Mouse (Mus musculus) midbrain, embryonic 12.5 days (tissue): ENCODE results near the gene Hcrtr1. TPM values are rescaled to one million over a fixed set of nuclear protein-coding genes. Genes with fewer than 3 reads are reported as not detected.

Experiments used
- ATAC-seq: fragments of 200-750 bp; cut with Nextera tagmentation; 2 replicates; pipeline ENCODE4 v1.8.0; 2017; ENCODE audit warnings: low read depth, moderate TSS enrichment, moderate library complexity; ENCODE audit not compliant: low FRiP score
- H3K27ac ChIP-seq: fragments of 300-500 bp; sonication (generic); replicated peaks from 2 replicates; pipeline ENCODE4 v1.5.1; 2016; ENCODE audit warnings: mild to moderate bottlenecking
- H3K27me3 ChIP-seq: fragments of 300-500 bp; sonication (generic); 2 replicates; pipeline ENCODE4 v1.6.1; 2016; ENCODE audit warnings: mild to moderate bottlenecking
- H3K36me3 ChIP-seq: fragments of 300-500 bp; sonication (generic); 2 replicates; pipeline ENCODE4 v1.6.1; 2016
- H3K4me1 ChIP-seq: fragments of 300-500 bp; sonication (generic); 2 replicates; pipeline ENCODE4 v1.6.1; 2016
- H3K4me2 ChIP-seq: fragments of 300-500 bp; sonication (generic); replicated peaks from 2 replicates; pipeline ENCODE4 v1.6.1; 2016; ENCODE audit warnings: mild to moderate bottlenecking, moderate library complexity
- H3K4me3 ChIP-seq: fragments of 300-500 bp; sonication (generic); 2 replicates; pipeline ENCODE4 v1.5.1; 2016; ENCODE audit warnings: mild to moderate bottlenecking
- H3K9ac ChIP-seq: fragments of 300-500 bp; sonication (generic); replicated peaks from 2 replicates; pipeline ENCODE4 v1.6.1; 2016; ENCODE audit warnings: mild to moderate bottlenecking, moderate library complexity
- H3K9me3 ChIP-seq: fragments of 300-500 bp; sonication (generic); 2 replicates; pipeline ENCODE4 v1.6.1; 2016; ENCODE audit warnings: mild to moderate bottlenecking
- WGBS: fragments of 180-500 bp; shearing (Covaris S2); methylation state at CpG from one replicate; pipeline ENCODE4 v1.1.7; 2016; 5-methylcytosine and 5-hydroxymethylcytosine counted together
- polyA plus RNA-seq: library from polyadenylated mRNA; unstranded; fragments of >200 nt; fragmentation: Nextera tagmentation; extraction: Ambion mirVana; gene quantifications from 2 replicates; pipeline ENCODE4 v1.2.1, GENCODE M21; 2016

Gene Hcrtr1
- polyA plus RNA-seq, 1 experiment from 2014 or later: 0.48 TPM

DNA sequence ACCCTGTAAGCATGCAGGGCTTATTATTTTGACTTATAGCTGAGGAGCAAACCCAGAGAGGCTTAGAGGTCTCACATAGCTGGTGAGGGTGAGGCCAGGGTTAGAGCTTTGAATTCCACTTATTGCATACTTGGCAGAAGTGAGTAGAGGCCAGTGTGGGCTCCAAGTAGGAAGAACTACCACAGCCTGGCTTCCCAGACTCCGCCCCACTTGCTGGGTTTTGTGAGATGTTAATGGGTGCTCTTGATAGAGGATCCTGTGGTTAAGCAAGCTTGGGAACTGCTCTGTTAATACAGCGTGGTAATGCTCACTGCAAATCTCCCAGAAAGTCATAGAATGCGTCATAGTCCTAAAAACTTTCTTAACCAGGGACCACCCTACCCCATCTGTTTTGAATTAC is 30.2 kb downstream of the Hcrtr1 start:
- Histone ChIP-seq H3K36me3 (0 out of 2 replicates have a peak, but pooled peaks cover 7% of the 10 kb centered on the region), H3K9me3 (no peaks in the 10 kb centered on the region), H3K27me3 (no peaks in the 10 kb centered on the region; the same call in 1 of the 2 replicates), H3K4me3 (no peak overlapping the region), H3K27ac (no peak overlapping the region), H3K4me2 (no peak overlapping the region), H3K9ac (no peak overlapping the region), H3K4me1 (peaks cover 4% of the 10 kb centered on the region)
- ATAC-seq: no peak
- WGBS: 84% methylated on average over 3 of the region's 3 CpGs

DNA sequence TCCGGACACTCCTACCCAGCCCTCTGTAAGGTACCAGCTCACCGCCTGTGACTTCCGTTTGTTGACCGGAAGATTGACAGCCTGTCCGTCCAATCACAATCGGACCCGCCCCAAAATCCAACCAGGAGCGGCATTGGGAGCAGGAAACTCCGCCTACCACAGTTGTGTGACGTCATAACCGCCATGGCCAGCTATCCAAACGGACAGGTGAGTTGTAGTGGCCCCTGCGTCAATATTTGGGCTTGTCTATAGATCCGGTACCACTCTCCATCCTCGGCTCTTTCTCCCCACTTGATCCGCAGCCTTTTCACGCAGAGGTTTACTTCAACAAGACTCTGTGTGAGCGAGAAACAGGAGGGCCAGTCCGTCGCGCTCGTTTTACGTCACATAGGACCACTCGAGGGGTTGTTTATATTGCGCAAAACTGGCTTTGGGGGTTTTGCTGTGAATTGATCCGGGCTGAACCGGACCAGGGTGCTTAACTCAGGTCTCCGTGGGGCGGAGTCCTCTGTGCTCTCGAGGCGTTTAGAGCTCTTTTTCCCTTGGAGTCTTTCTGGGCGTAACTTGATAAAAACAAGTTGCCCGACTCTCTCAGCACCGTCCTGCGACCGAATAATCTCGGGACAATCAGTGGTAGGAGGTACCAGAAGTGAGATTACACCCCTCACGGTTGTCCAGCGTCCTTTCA is 31.6 kb downstream of the Hcrtr1 start:
- Histone ChIP-seq H3K27me3 (no peaks in the 10 kb centered on the region; the same call in 1 of the 2 replicates), H3K27ac (no peak overlapping the region), H3K9me3 (no peaks in the 10 kb centered on the region), H3K36me3 (no peaks in the 10 kb centered on the region), H3K9ac (peak overlapping the region; percentile 58), H3K4me3 (peak overlapping the region; percentile 65), H3K4me2 (peak overlapping the region; percentile 71), H3K4me1 (peaks cover 5% of the 10 kb centered on the region)
- WGBS: 2% methylated on average over 39 of the region's 39 CpGs
- peak; percentile 93 for ATAC-seq

DNA sequence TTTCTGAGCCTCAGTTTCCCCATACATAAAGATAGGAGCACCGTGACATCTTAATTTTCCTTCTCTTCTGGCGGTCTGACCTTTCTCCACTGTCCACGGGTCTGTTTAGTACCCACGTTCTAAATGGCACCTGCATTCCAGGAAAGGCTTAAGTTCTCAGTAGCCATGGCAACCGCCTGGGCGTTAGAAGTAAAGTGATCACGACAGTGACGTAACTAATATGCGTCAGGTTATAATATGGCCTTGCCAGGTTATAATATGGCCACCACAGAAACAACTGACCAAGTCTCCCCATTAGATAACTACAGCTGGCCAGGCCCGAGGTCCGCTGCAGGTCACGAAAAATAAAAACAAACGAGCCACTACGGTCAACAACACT is 32.1 kb downstream of the Hcrtr1 start:
- peak overlapping the region; percentile 65 for H3K4me3 ChIP-seq
- peaks cover 10% of the 10 kb centered on the region for H3K4me1 ChIP-seq
- no peaks in the 10 kb centered on the region; the same call in 1 of the 2 replicates for H3K27me3 ChIP-seq
- no peaks in the 10 kb centered on the region for H3K36me3 ChIP-seq
- no peak overlapping the region for H3K27ac ChIP-seq
- peak overlapping the region; percentile 71 for H3K4me2 ChIP-seq
- peak; percentile 60; the same call in 1 of the 2 replicates for ATAC-seq
- no peak overlapping the region for H3K9ac ChIP-seq
- 10% methylated on average over 14 of the region's 14 CpGs for WGBS
- H3K9me3 ChIP-seq: no peaks in the 10 kb centered on the region

DNA sequence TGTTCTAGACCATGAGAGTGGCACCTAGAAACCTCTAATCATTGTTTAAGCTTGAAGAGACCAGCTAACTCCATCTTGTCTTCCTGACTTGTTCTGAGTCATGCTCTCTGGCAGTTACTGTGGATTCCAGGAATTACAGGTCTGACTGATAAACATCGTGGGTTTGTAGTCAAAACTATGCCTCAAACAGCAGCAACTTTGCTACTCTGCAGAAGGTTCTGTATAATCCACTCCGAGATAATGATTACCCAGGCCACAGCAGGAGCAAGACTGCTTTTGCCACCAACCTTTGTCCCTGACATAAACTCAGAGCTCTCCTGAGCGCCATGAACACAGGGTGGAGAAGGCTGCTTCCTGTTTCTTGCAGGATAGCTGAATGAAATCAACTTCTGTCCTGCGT is 34.6 kb downstream of the Hcrtr1 start:
- 82% methylated on average over 4 of the region's 4 CpGs for WGBS
- H3K36me3 ChIP-seq: no peaks in the 10 kb centered on the region
- ATAC-seq: no peak
- no peak overlapping the region for H3K4me3 ChIP-seq
- peaks cover 19% of the 10 kb centered on the region for H3K4me1 ChIP-seq
- no peak overlapping the region for H3K27ac ChIP-seq
- no peak overlapping the region for H3K4me2 ChIP-seq
- H3K9me3 ChIP-seq: no peaks in the 10 kb centered on the region
- no peaks in the 10 kb centered on the region; the same call in 1 of the 2 replicates for H3K27me3 ChIP-seq
- H3K9ac ChIP-seq: no peak overlapping the region

DNA sequence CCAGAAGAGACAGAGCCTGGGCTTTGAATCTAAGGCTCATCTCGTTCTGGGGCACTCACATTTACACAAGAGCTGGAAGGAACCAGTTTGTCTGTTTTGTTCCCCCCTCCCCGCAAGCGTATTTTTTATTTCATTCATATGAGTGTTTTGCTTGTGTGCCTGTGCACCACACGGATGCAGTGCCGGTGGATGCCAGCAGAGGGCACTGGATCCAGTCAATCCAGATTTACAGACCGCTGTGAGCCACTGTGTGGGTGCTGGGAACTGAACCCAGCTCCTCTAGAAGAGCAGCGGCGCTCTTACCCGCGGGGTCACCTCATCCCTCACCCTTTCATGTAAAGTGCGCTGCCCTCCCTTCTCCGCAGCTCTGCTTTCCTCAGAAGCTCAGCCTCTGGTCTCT is 35.5 kb downstream of the Hcrtr1 start:
- no peak for ATAC-seq

DNA sequence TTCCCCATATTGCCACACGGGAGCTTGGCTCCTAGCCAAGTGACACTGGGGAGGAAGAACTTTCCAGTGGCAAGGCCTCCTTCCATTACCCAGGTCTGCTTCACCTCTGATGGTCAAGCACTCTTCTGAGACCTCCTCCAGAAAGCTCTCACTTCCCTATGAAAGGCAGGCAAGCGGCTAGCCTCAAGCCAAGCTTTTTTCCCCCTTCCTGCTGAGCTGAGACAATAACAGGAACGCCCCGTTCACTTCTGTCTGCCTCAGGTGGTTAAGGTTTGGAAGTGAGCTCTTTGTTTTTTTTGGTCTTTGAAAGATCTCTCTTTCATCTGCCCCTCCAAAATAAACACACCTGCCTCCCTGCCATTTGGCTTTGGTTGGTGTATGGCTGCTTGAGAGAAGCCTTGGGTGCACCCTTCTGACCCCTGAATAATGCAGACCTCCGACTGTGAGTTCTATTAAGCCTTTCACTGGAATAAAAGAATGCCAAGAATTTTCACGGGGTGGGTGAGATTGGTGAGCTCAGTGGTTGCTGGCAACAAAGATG is 37.0 kb downstream of the Hcrtr1 start, which contains the start of gene Pef1:
Gene Pef1 (plus strand): TSS at position 448 of the 541 bp plus-strand sequence.
- no peak within 1 kb of the TSS for H3K4me2 ChIP-seq
- no peaks in the 10 kb centered on the region for H3K9me3 ChIP-seq
- no peak within 1 kb of the TSS for H3K4me3 ChIP-seq
- ATAC-seq: no peak
- H3K9ac ChIP-seq: no peak within 1 kb of the TSS
- no peaks in the 10 kb centered on the region; the same call in 1 of the 2 replicates for H3K27me3 ChIP-seq
- peaks cover 15% of the 10 kb centered on the region for H3K4me1 ChIP-seq
- 7% methylated on average over 6 of the region's 6 CpGs for WGBS
- H3K27ac ChIP-seq: no peak within 1 kb of the TSS
- H3K36me3 ChIP-seq: no peaks in the 10 kb centered on the region

More for the DNA sequence above, 35.5 kb downstream of the Hcrtr1 start:
- Histone ChIP-seq H3K9ac (no peak overlapping the region), H3K27ac (no peak overlapping the region), H3K36me3 (no peaks in the 10 kb centered on the region), H3K27me3 (no peaks in the 10 kb centered on the region; the same call in 1 of the 2 replicates), H3K4me1 (peaks cover 19% of the 10 kb centered on the region), H3K4me2 (no peak overlapping the region), H3K9me3 (no peaks in the 10 kb centered on the region), H3K4me3 (no peak overlapping the region)
- 81% methylated on average over 12 of the region's 12 CpGs for WGBS

DNA sequence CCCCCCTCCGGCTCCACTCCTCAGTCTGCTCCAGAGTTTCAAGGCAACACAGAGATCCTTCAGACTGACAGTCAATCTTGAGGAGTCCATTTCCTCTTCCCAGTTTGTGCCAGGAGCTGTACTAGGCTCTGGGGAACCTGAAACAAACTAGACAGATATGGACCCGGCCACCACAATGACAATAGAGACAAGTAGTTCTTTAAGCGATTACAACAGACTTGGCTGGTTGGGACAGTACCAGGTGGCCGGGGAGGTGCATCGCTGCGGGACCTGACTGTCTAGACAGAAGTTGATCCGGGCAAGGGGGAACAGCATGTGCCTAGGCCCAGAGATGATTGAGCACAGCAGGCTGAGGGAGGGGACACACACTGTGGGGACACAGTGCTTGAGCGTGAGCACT is 38.0 kb downstream of the Hcrtr1 start:
- ATAC-seq: no peak
- no peak overlapping the region for H3K4me2 ChIP-seq
- H3K4me3 ChIP-seq: no peak overlapping the region
- 33% methylated on average over 8 of the region's 8 CpGs for WGBS
- no peaks in the 10 kb centered on the region; the same call in 1 of the 2 replicates for H3K27me3 ChIP-seq
- no peak overlapping the region for H3K27ac ChIP-seq
- H3K36me3 ChIP-seq: no peaks in the 10 kb centered on the region
- no peaks in the 10 kb centered on the region for H3K9me3 ChIP-seq
- peaks cover 22% of the 10 kb centered on the region for H3K4me1 ChIP-seq
- H3K9ac ChIP-seq: no peak overlapping the region

DNA sequence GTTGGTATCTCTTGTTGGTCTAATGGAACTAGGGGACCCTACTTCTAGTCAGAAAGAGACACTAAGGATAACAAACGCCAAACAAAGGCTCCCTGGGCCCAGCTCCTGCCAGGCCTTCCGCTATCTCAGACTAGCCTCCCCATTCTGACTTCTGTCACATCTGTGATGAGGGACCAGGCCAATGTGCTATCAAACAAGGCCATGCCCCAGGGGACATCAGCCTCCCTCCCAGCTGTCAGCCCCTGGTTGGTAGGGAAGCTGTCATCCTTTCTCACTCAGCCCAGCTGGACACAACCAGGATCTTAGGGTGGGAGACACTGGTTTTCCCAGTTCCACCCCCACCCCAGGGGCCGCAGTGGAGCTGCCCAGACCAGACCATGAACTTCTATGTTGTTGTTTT is 44.0 kb downstream of the Hcrtr1 start:
- Histone ChIP-seq H3K27ac (0 out of 2 replicates have a peak overlapping the region, but pooled peaks have one; percentile 35), H3K27me3 (0 out of 2 replicates have a peak, but pooled peaks cover 9% of the 10 kb centered on the region), H3K9me3 (no peaks in the 10 kb centered on the region), H3K9ac (no peak overlapping the region), H3K4me1 (peaks cover 18% of the 10 kb centered on the region), H3K4me2 (no peak overlapping the region), H3K36me3 (no peaks in the 10 kb centered on the region), H3K4me3 (no peak overlapping the region)
- 28% methylated on average over 3 of the region's 3 CpGs for WGBS
- no peak for ATAC-seq

DNA sequence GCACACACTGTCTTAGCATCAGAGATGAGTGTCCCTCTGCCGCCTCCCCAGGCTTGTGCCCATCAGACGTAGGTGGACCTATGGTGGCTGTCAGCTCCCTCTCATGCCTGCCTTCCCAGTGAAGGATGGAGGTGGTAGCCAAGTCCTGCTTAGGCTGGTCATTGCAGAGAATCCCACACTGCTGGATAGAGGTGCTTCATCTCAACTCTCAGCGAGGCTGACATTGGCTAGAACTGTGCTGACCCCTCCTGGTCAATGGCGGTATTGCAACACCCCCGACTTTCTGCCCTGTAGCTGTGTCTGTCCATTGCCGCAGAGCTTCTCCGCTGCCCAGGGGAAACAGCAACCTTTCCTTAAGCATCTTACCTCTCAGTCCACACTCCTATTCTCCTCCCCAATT is 51.9 kb downstream of the Hcrtr1 start:
- Histone ChIP-seq H3K4me2 (no peak overlapping the region), H3K27ac (no peak overlapping the region), H3K4me1 (peaks cover 10% of the 10 kb centered on the region), H3K27me3 (peaks cover 37% of the 10 kb centered on the region), H3K9me3 (no peaks in the 10 kb centered on the region), H3K36me3 (no peaks in the 10 kb centered on the region), H3K4me3 (no peak overlapping the region), H3K9ac (no peak overlapping the region)
- ATAC-seq: 0 out of 2 replicates have a peak, but pooled peaks have one; percentile 41
- WGBS: 12% methylated on average over 7 of the region's 7 CpGs

DNA sequence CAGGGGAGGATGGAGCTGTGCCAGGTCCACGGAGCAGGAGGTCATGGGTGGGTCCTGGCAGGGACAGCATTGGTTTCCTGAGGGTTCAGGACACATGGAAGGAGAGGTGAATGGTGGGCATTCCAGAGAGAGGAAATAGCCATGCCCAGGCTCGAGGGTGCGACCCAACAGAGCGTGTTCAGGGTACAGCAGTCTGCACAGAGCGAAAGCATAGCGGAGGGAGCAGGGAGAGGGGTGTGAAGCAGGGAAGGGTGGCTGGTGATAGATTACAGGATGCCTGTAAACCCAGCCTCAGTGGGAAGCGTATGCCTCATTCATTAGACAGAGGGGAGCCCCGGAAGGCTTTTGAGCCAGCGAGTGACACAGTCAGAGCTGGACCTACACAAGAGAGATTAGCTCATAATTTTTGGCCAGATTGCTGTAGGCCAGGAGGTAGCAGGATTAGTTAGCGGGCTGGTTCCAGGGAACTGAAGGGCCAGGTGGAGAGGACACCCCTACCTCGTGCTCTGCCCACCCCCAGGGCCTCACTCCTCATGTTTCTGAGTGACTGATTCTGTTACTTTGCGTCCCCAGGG is 53.8 kb downstream of the Hcrtr1 start:
- Histone ChIP-seq H3K4me2 (no peak overlapping the region), H3K27me3 (peaks cover 37% of the 10 kb centered on the region), H3K9me3 (no peaks in the 10 kb centered on the region), H3K9ac (no peak overlapping the region), H3K36me3 (no peaks in the 10 kb centered on the region), H3K4me1 (peaks cover 18% of the 10 kb centered on the region), H3K27ac (no peak overlapping the region), H3K4me3 (no peak overlapping the region)
- no peak for ATAC-seq
- WGBS: 72% methylated on average over 12 of the region's 12 CpGs

DNA sequence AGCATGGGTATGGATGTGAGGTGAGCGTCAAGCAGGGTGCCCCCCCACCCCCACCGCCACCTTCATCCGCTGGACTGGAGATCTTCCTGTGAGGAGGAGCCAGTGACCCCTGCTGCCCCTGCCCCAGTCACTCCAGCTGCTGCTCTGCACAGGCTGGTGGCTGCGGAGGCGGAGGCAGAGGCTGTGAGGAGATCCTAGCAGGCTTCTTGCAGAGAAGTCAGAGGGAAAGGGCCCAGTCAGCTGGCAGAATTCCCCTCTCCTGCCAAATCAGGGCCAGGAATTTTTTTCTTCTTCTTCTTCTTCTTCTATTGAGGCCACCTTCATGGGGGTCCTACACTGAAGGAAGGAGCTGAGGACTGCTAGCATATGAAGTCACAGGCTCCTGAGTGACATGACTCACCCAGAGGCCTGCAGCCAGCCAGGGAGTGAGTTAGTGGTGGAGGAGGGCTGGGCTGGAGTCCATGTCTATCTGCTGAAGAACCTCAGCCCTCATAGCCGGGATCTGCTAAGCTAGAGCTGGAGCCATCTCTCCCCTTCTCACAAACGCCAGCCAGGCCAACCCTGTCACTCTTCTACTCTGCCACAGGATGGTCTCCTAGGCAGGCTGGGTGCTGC is 54.7 kb downstream of the Hcrtr1 start:
- Histone ChIP-seq H3K27me3 (peaks cover 37% of the 10 kb centered on the region), H3K36me3 (no peaks in the 10 kb centered on the region), H3K4me3 (no peak overlapping the region), H3K9ac (no peak overlapping the region), H3K4me2 (no peak overlapping the region), H3K9me3 (no peaks in the 10 kb centered on the region), H3K27ac (no peak overlapping the region), H3K4me1 (peaks cover 18% of the 10 kb centered on the region)
- ATAC-seq: no peak
- 45% methylated on average over 7 of the region's 7 CpGs for WGBS

DNA sequence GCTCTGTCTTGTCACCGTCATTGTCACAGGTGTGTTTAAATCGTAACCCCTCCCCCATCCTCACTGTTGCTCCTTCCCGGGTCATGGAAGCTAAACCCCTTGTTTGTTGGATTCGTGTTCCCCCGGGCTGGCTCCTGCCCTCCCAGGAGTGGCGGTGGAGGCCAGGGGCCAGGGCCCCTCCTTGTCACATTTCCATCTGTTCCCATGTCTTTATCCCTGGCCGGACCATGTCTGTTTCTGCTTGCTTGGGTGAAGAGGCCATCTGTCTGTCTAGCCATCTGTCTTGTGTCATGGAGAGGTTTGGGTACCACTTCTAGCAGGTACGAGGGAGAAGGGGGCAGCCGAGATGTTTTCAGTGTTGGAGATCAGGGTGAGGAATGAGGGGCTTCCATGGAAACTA is 56.9 kb downstream of the Hcrtr1 start:
- Histone ChIP-seq H3K9me3 (no peaks in the 10 kb centered on the region), H3K4me3 (no peak overlapping the region), H3K9ac (no peak overlapping the region), H3K27me3 (peaks cover 37% of the 10 kb centered on the region), H3K27ac (no peak overlapping the region), H3K36me3 (no peaks in the 10 kb centered on the region), H3K4me2 (no peak overlapping the region), H3K4me1 (peaks cover 17% of the 10 kb centered on the region)
- ATAC-seq: no peak
- 60% methylated on average over 9 of the region's 9 CpGs for WGBS
